Mouse (Mus musculus) adrenal gland, postnatal 4 days (tissue): ENCODE results near the gene Timm8a2. TPM values are rescaled to one million over a fixed set of nuclear protein-coding genes. Genes with fewer than 3 reads are reported as not detected.
"Not testable (repeated sequence)": the region's sequence is repeated elsewhere in the genome, so short reads cannot be mapped to it uniquely, and the experiment has no call there.

Source experiments
- DNase-seq, 2 experiments: peaks; one replicate each; pipeline ENCODE4 v3.0.0; 2021 to 2022; ENCODE audit warnings: low spot score in 2 of 2, mixed read lengths in 2 of 2
- total RNA-seq, 2 experiments: library from RNA; stranded (reverse); gene quantifications; 2 replicates each; pipeline ENCODE4 v1.2.3; 2021

Gene Timm8a2
- total RNA-seq, 2 experiments from 2014 or later = not detected

DNA sequence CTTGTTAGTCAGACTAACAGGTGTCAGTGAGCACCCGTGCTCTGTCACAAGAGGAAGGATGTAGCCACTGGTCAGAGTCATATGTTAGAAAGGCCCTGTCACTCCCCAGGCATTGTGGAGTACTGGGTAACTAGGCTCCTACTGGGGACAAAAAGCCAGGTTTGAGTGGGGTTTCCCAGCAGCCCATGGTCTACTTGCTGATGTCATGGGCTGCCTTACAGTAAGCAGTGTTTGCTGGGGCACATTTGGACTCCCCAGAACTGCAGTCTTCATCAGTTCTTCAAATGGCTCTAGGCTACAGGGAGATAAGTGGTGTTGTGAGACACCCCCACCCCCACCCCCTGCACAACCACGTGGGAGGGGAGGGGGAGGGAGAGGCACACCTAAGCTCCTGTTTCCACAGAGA, 23.5 kb downstream of the Timm8a2 start:
- DNase-seq = no peak

DNA sequence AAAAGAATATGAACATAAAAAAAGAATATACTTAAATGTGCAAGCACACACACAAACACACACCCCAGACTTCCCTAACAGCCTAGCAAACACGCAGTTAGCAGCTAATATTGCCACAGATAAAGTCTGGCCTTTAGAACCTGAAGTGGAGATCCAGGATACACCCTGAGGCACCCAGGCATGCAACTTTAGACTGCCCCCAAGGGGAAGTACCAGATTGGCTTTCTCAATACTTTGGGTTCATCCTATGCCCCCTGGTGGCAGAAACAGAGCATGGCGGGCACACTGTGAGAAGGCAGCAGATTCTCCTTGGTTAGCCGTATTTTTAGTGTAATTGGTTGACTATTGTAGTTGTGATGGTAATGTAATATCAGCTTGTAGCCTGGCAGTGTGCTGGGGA, 26.2 kb downstream of the Timm8a2 start:
- peak; percentile 53 to 78 for DNase-seq

DNA sequence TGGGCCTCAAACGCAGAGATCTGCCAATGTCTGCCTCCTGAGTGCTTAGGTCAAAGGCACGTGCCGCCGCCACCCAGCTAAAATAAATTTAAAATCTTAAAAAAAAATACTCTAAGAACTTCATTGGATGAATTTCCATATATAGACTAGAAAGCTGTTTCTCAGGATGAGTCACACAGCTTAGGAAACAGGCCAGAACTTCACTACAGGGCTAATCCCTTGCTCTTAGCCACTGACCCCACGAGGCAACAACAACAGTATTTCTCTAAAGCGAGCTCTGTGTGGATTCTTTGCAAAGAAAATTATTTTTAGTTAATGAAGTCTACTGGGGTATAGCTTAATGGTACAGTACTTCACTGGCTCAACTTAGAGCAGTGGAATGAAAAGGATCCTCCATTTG, 26.9 kb downstream of the Timm8a2 start:
- no peak for DNase-seq

DNA sequence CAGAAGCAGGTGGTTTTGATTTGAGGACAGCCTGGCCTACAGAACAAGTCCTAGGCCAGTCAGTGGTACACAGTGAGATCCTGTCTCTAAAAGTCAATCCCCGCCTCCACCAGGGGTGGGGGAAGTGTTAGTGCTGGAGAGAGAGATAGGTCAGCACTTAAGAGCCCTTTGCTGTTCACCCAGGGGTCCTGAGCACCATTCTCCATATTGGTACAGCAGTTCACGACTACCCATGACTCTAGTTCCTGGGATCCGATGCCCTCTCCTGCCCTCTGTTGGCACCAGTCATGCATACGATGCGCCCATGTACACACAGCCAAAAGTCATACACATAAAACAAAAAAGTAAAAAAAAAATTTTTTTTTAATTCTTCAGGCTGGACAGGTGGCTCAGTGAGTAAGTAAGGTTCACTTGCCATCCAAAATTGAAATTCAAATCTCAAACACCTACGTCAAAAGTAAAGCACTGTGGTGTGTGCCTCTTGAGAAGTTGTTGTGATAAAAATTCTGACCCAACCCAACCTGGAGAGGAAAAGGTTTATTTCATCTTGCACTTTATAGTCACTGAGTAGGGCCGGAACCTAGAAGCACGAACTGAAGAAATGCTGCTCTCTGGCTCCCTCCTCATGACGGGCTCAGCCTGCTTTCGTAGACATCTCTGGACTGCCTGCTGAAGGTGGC, 28.1 kb downstream of the Timm8a2 start:
- DNase-seq = no peak

DNA sequence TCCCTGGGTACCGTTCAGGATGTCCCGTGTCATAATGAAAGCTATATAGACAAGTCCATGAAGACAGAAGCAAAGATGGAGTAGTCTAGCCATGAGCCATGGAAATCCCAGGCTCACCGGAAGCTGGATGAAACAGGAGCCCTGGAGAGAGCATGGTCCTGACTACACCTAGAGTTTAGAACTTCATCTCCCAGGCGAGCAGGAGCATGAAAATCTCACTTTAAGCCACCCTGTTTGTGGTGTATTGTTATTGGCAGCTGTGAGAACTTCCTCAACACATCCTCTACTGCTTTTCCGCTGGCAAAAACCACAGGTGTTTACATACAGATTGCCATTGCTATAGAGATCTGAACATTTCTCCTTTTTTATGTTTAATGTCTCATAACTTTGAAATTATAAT, 29.1 kb downstream of the Timm8a2 start:
- no peak for DNase-seq

DNA sequence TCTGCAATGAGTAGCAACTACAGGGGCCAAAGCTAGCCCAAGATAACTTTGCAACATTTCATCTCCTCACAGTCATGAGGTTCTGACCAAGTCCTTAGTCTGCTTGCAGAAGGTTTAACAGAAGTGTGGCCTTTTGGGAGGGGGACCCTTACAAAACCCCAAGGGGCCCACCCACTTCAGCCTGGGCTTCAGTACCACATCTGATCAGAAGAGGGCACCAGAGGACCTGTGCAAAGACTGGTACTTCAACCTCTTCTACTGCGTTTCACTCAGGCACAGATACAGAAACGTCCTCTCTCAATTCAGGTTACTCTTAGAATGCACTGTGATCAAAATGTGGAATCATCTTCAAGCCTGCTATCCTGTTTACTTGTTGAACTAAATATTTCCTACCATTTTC, 30.0 kb downstream of the Timm8a2 start:
- peak; percentile 17 to 46 for DNase-seq

DNA sequence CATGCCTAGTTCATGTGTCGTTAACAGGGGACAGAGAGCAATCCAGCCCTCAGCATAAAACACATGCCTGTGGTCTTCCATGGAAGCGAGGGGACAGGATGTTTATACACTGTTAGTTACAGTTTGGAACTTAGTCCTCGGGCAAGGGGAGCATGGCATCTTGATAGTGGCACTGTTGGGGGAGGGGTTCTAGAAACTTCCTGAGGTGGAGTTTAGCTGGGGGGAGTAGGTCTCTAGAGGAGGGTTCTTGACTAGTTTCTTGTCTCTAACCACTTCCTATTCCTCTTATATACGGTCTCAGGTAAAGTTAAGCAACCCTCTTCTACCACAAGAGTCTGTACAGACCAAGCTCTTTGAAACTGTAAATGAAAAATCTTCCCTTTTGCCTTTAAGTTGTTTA, 31.8 kb downstream of the Timm8a2 start:
- no peak for DNase-seq

DNA sequence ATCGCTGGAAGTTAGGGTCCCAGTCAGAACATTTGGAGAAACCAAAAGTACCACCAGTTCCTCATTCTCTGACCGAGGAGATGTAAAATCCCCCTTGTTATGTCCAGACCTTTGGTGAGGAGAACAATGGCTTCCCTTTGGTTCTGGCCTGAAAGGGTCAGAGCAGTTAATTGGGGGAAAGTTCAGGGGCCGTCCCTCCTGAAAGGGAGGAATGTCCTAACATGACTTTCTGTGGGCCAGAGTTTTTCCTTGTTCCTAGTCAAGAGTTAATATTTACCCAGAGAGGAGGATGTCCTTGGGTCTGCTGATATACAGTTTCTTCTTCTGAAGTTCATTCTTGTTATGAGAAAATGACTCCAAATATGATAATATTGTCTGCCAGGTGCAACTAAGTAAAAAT, 33.6 kb downstream of the Timm8a2 start:
- not testable (repeated sequence) for DNase-seq

DNA sequence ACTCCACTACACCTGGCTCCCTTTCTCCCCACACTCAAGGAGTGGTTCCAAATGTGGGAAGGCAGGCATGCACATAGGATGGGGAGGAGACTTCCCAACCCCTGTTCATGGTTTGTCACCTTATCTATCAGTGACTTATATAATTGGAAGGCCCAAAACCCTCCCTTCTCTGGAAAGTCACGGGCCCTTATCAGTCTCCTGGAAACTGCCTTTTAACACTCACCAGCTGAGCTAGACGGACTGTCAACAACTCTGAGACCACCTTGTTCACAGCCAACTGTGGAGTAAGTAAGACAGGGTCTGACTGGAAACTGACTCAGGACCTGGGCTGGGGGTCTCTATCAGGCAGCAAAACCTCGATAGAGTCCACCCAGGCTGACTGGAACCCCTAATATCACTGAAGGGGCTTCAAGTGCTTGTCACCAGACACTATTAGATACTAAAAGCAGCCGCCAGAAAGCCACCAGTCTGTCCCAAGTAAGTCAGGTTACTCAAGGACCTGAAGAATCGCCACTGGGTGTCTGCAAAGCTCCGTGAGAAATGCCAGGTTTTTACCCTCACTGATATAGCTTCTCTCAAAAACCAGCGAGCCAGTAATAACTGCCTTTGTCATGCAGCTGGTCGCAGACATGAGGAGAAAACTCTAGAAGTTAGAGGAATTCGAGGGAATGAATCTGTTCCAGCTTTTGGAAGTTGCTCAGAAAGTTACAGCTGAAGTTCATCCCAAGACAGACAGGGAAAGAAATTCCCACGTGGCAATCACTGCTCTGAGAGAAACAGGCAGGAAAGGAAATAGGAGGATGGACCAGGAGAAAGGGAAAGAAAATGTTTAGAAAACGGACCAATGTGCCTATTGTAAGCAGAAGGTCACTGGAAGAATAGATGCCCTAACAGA, 34.6 kb downstream of the Timm8a2 start:
- no peak for DNase-seq

DNA sequence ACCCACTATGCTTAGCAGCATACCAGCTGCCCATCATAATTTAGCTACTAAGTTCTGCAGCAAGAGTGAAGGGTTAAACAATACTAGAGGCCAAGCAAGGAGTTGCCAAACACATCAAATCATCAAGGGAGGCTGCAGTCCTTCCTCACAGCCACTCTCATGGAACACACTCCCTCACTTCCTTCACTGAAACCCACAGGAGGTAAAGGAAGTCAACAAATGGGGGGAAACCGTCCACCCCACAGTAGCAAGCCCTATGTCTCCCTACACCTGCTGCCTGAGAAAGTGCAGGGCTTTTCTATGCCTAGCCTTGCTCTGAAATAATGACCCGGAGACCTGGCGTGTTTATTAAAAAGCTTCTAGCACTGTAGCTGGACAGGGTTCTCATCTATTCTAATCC, 35.5 kb downstream of the Timm8a2 start:
- DNase-seq = no peak

DNA sequence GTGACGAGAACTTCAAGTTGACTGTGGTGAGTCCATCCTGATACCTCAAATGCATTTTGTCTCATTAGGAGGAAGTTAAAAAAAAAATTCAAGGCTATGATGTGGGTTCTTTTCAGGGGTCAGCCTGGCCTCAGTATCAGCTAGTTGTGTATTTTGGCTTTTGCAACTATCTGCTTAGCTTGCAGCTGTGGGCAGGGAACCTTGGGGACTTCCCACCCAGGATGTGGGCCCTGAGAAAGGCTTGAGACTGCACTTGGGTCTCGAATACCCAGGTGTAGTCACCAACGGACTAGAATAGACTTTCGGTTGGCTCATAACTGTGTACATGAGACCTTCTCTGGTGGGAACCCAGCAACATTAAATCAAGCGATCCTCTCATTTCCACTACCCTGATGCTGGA, 38.9 kb downstream of the Timm8a2 start:
- DNase-seq = no peak

DNA sequence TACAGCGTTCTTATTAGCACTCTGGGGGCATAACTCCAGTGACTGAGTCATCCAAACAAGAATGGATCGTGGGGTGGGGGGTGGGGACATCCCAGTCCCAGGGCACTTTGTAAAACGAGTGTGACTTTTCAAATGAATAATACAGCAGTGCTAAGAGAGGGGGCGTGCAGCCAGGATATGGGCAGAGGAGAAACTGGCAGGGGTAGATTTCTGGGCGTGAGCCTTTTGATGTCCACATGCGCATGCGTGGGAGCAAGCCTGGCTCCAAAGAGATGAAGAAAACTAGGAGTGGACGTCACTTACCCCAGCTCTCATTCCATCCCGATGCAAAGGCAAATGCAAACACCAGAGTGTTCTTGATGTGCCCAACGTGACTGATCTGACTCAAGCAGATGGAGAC, 39.9 kb downstream of the Timm8a2 start:
- no peak for DNase-seq

DNA sequence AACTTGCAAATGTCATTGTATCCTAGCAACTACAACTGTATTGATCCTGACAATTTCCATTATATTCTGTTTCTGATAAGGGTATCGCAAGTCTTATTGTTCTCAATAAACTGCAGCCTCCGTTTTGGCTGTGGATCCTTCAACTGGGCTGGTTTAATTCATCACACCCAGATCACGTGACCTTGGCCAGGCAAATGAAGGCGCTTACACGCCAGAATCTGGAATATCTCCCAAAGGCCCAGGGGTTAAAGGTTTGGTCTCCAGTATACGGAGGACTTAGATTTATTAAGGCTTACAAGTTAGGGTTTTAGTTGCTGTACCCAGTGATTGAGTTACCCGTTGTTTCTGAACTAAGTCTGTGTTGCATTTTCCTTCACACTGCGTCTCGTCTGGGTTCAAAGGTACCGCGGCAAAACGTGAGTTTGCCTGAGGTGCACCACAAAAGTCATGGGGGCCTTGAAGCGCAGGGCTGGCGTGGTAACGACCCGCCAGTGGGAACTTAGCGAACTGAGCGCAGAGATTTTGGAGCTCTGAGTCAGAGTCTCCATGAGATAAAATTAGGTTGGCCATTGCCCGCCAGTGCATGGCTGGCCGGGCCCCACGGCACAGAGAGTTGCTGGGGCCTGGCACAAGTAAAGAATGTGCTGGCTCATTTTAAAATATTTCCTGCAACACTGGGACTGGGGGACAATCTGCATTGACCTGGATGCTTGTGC, 41.2 kb downstream of the Timm8a2 start:
- DNase-seq = no peak

DNA sequence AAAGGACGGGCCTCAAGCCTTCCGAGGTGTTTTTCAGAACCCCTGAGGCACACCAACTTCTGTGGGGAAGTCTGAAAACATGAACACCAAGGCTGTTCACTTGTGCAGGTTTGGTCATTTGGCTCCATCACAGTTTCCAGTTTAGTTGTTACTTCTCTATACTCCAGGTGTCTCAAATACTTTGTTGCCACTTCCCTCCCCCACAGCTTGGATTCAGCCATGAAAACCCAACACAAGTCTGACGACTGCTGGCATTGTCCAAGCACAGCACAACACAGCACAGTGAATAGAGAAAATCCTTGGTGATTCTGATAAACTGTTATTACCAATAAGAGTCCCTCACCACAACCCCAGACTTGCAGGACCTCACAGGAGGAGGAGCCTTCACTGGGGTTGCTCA, 42.5 kb downstream of the Timm8a2 start:
- DNase-seq = no peak

DNA sequence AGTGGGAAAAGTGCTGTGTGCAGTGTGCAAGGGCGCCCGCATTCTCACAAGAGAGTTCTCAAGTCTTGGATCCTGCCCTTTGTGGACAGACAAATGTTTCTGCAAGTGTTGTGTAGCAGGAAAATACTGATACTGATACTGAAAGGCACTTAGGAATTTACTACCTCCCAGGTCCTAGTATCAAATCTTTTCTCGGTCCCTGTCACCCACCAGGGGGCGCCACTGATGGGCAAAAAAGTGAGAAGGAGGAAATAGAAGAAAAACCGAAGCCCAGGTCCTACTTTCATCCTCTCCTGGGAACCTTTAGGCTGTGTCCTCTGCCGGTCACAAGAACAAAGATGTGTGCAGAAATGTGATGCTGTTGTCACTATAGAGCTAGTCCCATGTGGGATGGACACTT, 45.0 kb downstream of the Timm8a2 start:
- peak; percentile 33 to 55 for DNase-seq

DNA sequence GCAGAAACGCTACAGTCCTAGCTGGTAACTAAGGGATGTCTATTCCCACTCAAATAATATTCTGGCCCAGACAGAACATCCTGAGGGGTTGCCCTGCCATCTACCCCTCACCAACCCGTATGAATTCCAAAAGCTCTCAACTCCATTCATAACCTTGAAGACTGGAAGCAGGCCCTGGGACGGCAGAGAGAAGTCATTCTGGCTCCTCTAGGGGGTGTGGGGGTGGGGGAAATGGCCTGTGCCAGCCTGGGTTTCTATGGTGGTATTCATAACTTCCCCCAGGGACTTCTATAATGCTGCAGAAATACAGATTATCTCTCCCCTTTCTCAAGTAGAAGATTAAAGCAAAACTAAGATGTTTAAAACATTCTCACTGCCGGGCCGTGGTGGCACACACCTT, 45.4 kb downstream of the Timm8a2 start:
- DNase-seq = no peak

DNA sequence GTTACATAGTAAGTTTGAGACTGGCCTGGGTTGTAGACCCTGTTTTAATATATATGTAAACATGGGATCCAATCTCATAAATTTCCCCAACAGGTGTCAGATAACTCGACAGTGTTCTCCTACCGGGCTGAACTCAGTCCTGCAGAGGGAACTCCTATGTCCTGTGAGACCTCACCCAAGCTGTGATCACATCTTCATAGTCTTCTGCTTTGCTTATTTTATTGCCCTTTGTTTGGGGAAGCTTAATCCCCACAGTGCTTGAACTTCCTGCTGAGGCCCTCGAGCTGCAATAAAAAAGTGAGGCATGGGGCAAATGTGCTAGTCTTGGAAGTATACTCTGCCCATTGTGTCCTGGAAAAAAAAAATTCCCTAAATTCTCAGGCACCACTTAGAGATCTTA, 46.8 kb downstream of the Timm8a2 start:
- no peak for DNase-seq

DNA sequence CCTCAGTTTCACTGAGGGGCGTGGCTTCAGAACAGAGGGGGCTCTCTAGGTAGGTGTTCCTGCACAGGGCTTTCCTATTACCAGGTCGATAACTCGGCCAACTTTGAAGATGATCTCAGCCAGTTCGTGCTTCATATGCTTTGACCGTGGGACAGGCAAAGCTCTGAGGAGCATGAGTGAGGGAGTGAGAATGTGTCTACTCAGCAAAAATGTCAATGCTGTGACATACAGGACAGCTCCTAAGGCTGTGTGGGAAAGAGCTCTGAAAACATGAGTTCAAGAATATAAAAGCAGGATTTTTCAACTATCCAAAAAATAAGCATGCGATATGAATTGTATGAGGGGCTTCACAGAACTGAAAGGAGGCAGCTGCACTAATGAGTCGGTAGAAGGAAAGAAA, 49.0 kb downstream of the Timm8a2 start:
- no peak for DNase-seq

DNA sequence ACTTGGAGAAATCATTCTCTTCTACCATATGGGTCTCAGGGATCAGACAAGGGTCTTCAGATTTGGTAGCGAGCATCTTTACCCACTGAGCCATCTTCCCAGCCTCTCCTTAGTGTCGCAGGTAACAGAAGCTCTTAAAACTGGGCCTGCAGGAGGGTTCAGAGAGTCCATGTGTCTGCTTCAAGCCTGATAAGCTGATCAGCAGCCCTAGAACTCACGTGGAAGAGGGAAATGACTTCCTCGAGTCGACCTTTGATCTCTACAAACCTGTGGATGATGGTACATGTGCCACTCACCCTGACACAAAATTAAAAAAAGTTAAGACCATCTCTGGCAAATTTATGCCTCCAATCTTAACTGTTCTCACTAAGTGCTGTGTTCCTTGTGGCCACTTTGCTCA, 53.5 kb downstream of the Timm8a2 start:
- no peak for DNase-seq
